Mouse (Mus musculus): Measurements from ENCODE around the gene BC024978.

Gene BC024978

DNA sequence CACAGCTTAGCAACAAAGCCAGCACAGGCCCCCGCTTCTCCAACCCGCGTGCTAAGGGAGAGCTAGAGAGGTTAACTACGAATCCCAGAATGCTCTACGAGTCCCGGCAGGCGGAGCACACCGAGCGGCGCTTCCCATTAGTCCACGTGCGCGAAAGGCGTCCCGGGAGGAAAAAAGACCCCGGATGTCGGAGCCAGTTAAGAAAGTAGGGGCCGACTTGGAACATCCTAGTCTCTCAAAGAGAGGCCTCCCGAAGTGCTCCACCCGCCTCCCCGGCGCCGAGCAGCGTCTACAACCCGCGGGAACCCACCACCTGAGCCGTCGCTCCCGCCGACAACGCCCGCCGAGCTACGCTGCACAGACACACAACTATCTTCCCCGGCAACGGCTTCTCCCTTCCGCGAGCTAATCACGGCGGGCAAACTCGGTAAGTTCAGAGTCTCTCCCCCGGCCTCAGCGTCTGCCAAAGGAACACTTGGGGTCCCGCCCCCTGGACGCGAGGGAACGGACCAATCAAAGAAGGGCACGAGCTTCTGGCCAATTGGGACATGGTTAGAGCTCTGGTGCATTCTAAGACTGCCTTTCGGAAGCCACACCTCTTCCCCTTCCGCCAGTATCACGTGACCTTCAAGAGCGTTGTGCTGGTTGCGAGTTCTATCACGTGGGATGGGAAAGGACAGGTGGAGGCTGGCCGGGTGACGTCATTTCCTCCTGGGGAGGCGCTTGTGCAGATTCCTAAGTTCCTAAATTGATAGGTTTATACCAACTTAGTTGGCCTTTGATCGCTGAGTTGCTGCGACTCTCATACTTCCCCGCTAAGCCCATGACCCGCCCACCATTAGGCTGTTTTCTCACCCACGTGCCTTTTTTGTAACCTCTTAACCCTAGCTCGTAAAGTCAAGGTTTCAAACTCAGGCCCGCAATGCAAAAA lies at the start of gene BC024978, which contains the start of gene Snrpa:
TSS of gene BC024978 (plus strand) at position 101 of the 931 bp plus-strand sequence.
TSS of gene Snrpa (minus strand) at position 591 of the 931 bp plus-strand sequence.
- peak; percentile 96 to 97 for DNase-seq

DNA sequence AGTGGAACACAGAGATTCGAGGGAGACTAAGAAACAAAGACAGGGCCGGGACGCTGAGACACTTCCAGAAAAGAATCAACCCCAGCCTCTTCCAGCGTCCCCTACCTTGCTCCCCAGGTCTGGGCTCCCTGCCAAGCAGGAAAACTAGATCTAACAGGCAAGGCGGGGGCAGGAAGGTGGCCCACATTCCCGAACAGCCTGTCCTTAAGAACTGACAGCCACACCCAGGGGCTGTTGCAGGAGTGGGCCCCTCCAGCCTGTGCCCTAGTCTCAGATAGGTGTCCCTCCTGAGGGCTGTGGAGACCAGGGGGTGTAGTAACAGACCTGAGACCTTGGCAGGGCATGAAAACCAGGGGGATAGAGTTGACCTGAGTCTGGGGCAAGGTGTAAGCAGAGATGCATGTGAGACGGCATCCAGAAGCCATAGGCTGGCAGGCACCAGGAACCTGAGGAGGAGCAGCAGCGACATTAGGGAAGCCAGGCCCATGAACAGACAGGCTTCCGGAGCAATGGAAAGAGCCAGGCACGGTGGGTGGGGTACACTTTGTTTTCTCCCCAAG lies 42.3 kb upstream of the BC024978 start, which contains the start of gene Cyp2t4:
TSS of gene Cyp2t4 (plus strand) at position 510 of the 560 bp plus-strand sequence.
- peak in 1 of 2 experiments; percentile 66 for DNase-seq

DNA sequence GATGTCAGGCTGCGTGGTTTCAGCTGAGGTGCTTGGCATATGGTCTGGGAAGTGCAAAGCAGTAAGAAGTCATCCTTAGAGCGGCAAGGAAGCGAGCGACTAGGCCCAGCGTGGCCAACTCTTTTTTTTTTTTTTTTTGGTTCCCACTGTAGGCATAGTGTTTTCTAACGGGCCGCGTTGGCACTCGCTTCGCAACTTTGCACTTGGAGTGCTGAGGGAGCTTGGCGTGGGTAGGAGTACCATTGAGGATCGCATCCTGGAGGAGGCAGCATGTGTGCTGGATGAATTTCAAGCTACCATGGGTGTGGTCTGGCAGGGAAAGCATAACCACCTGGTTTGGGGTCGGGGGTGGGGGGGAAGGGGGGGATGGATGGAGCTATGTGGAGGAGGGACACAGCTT lies 39.6 kb upstream of the BC024978 start:
- peak in 1 of 2 experiments; percentile 51 for DNase-seq

DNA sequence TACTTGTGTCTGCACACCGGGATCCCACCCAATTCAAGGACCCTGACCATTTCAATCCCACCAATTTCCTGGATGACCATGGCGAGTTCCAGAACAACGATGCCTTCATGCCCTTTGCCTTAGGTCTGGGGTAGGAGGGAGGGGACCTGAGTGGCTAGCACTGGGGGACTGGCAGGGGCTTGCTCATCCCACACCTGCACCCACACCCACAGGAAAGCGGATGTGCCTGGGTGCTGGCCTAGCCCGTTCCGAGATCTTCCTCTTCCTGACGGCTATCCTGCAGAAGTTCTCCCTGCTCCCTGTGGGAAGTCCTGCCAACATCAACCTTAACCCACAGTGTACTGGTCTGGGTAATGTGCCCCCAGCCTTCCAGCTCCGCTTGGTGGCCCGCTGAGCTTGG lies 37.4 kb upstream of the BC024978 start:
- DNase-seq: no peak

DNA sequence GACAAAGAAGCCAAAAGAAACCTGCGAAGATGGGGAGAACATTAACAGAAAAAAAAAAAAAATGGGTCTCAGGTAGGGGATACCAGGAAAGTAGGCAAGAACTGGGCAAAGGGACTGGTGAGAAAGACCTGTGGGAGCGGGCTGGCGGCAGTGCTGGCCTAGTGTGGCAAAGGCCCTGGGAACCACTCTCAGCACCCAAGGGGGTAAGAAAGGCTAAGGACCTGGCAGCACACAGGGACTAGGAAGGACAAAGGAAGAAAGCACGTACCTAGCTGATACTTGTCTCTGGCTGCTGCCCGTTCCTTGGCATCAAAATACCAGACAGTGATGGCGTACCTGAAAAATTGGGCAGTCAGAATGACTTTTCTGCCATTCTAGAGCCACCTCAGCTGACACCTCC lies 36.3 kb upstream of the BC024978 start:
- DNase-seq: no peak

DNA sequence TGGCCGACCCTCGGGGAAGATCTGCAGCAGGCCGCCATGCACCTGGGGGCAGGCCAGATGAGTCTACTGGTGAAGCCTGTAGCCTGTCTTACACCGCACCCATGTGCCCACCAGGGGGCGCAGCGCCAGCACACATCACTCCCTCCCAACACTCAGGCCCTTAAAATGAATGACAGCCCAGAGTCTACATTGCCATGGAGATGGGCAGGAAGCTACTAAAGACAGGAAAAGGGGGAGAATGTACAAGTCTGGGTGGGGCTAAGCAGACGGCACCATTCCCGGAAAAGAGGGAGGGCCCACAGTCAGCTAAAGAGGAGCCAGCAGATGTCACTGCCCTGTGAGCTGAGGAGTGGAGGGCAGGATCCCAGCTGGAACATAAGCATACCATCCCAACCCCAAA lies 35.7 kb upstream of the BC024978 start:
- peak; percentile 89 to 94 for DNase-seq

DNA sequence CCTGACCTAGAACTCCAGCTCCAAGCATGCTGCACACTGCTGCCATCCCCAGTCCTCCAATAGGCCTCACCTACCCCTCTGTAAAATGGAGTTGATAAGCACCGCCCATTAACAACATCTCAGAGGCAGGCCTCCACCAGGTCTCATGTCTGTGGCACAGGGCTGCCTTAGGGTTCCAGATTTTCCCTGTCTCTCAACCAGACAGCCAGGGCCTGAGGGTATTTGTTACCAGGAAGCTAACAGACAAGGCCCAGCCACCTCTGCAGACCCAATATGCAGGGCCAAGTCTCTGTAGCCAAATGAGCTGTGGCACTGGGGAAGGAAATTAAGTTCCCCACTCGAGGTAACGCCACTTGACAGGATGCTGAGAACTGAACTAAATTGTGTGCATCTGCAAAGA lies 34.7 kb upstream of the BC024978 start:
- no peak for DNase-seq

DNA sequence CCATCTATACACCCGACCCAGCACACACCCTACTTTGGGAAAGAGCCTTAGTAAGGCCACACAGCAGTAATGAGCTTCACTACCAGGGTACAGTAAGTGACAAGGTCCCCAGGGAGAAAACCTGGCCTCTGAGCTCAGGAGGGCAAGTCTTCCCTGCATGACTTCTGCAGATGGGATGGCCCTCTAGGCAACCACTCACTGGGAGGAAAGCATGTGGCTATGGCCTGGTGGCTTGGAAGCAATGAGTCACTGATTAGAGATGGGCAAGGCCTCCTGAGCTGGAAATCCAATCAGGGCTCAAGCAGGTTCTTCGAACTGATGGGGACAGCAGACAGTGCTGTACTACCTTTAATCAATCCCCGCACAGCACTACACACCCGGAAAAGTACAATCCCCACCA lies 33.8 kb upstream of the BC024978 start:
- DNase-seq: peak in 1 of 2 experiments; percentile 12

DNA sequence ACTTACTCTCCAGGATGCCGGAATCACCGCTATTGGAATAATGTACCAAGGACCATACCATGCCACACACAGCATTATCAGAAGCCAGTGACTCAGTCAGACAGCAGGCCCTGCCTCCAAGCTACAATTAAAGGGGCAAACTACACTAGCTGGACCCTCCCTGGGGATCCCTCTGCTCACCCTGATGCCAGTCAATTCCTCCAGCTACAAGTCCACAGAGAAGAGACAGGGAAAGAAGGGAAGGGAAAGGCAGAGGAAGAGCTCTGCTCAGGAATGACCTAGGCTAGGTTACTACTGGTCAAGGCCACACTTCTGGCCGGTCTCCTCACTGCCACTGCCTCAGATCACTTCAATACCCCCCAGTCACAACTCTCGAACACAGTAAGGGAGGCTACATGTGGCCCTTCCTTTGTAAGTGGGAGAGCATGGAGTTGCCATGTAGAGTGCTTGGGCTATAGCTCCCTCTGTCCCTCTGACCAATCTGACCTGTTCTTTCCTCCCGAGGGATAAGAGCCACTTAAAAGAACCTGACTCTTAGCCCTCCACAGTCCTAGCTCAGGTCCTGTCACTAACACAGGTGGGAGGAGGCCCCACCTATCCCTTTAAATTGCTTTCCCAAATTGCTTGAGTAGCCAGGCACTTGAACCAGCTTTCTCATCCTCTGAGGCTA lies 32.7 kb upstream of the BC024978 start:
- DNase-seq: peak in 1 of 2 experiments; percentile 9

DNA sequence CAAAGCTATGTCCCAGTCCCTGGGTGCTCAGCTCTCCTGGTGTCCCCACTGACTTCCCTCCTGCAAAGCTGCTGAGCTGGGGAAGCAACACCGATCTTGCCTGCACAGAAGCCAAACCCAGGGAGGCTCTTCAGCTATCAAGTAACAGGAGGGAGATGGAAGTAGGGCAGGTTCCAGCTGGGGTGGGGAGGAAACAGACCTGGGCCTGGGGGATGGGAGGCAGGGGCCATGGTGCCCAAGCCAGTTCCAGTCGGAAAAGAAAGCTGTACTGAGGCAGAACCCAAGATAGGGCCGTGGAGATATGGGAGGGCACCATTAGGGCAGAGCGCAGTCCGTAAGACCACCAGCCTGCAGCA lies 32.2 kb upstream of the BC024978 start:
- peak; percentile 36 to 48 for DNase-seq

DNA sequence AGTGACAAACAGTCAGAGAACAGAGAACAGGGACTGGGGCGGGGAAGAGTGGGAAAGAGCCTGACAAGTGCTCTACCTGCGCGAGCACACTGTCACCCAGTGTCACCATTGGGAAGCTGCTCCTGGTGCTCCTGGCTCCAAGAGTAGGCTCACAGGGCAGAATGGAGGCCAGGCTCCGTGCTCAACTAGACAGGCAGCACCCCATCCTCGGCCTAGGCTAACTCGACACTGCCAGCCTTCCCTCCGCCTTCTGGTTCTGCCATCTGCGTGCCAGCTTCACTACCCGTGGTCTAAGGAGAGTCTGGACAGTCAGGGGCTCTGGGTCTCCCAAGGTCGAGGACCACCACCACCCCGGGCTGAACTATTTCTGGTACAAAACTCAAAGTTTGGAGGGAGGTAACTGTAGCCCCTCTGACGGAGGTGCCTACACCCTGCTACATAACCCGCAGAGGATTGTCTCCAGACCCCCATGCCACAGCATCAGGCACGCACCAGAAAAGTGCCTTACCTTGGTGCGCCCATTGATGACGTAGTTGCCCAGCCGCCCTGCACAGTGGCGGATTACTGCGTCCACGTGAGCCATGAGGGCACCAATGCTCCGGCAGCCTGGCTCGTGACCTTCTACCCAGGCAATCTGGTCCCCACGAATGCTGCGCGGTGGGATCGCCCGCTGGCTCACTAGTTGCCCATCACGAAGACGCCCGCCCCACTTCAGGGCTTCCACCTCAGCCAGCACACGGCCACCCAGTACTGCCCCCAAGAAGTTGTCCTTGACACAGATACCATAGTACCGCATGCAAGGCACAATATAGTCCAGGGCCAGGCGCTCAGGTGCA lies 31.3 kb upstream of the BC024978 start:
- DNase-seq: peak; percentile 56 to 66

DNA sequence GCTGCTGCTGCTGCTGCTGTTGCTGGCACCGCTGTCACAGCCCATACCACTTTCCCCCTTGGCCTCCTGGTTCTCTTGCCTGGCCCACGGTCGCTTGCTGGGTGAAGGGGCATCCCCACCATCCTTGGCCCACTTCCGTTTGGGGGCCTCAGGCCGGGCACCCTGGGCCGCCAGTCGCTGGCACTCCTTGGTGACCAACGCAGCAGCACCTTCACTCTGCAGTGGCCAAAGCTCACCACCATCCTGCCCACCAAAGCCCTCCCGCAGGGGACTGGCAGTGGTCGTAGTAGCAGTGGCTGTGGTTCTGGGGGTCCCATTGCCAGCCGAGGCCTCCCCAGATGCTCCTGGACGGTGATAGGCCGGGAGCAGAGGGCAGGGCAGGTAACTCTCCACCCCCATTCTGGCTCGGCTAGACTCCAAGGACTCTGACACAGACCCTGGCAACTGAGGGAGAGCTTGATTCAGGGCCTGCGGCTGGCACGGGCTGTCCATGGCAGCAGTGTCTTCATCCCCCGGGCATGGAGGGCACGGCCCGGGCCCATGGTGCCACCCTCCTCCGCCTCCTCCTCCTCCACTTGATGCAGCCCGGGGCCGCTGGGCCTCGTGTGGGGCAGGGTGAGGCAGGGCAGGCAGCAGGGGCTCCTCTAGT lies 30.4 kb upstream of the BC024978 start:
- peak; percentile 80 to 83 for DNase-seq

DNA sequence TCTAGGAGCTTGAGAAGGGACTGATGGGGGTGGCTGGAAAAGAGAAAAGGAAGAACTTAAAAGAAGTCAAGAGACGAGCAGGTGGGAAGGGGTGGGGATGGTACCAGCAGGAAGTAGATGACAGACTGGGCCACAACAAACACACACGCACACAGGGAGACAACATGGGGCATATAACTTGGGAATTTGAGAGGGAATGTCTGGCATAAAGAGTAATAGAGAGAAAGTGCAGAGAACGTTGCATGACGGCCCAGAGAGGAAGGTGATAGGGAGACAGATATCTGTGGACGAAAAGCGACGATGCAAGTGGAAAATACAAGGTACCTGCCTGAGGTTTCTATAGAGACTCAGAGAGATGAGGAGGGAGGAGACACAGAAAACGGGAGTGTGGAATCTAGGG lies 29.9 kb upstream of the BC024978 start:
- DNase-seq: no peak

DNA sequence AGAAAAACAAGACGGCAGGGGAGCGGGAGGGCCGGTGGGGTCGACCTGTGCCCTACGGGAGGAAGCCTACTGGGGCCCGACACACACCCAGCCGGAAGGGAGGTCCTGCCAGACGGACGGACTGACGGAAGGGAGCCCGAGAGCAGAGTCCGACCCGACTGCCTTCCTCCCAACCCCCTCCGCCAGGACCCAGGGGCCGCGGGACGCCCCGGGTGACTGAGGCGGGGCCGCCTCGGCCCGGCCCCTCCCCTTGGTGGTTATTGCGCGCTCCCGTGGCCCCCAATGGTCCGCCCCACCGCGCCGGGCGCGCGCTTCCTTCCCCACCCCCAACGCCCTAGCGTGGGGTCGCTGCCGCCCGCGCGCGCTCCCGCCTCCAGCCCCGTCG lies 29.4 kb upstream of the BC024978 start:
- peak; percentile 87 to 89 for DNase-seq

DNA sequence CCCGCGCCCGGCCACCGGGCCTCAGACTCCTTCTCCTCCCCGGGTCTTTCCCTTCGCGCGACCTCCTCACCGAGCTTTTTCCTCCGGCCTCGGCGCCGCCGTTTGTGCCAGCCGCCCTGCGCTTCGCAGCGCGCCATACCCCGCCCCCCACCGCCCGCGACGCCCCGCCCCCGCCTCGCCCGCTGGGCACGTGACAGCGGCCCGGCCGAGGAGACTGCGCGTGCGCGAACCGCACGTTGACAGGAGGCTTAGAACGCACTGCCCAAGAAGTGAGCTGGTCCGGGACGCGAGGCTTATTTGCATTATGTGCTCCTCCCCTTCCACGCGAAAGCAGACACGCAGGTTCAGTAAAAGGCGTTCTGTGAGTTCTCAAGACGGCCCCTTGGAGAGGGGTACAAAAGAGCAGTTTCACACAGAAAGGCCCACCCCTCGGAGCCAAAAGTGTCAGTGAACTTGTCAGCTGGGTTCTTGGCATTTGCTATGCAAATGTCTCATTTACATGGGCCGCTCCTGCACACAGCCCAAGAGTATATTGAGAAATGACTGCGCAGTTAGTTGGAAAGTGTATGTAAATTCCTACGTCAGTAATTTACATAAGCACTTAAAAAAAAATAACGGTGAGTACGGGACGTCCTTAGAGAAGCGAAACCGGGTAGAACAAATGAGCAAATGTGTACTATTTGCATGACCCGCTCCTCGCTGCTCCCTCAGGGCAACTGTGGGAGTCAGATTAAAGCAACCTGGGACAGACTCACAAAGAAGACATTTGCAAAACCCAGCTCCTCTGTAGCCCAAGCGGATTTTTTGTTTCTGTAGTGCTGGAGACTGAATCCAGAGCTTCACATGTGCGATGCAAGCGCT lies 28.7 kb upstream of the BC024978 start, which contains the start of gene Egln2:
TSS of gene Egln2 (minus strand) at position 189 of the 861 bp plus-strand sequence.
- peak; percentile 98 for DNase-seq

DNA sequence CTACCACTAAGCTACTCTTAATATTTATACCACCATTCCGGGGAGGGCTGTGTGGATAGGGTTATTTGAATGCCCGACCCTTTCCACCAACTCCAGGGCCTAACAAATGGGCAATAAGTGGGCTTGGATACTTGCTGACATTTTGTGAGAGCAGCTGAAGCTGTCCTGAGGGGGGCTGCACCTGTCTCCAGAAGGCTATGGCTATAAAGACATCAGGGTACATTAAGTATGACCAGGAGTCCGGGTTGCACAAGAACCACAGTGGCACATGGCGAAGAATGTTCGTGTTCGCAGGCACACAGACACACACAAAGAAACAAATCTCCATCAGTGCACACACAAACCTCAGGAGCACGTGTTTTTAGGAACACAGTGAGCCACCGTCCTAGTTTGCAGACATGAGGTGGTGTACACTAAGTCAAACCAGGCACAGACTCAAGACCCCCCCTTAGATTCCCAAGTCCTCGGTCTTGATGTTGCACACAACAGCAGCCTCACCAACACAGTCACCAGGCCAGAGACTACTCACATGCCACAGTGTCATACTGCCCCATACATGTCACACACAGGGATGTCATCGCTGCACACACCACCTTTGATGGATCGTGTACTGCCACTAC lies 28.0 kb upstream of the BC024978 start:
- DNase-seq: no peak

DNA sequence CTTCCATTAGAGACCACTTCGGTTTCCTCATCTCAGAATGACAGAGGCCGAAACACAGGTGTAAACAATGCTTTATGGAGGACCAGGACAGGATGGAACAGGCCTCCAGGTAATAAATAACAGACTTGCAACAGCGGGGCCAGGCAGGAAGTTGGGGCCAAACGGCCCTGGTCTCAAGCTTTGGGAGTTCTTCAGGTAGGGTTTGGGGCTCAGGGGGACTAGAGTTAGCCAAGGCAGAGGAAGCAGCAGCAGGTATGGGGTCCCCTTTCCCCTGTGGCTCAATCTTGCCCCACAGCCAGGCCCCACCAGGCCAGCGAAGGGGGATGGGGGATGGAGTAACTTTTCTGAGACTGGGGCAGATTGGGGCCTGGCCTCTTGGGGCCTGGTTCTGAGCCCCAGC lies 27.2 kb upstream of the BC024978 start:
- DNase-seq: no peak

DNA sequence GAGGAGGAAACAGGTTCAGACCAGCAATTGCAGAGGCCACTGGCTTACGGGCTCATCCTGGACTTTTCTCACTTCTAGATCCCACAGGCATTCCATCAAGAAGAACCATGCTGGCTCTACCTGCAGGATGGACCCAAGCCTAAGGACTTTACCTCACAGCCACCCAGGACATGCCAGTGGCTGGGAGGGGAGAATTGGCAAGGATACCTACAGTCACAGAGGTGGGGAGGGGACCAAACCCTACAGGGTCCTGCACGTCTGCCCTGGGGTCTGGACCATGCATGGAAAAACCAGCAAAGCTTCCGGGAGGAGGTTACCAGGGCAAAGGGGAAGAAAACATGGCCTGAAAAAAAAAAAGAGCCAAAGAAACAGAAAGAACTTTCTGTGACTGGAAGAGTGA lies 24.6 kb upstream of the BC024978 start:
- DNase-seq: no peak

DNA sequence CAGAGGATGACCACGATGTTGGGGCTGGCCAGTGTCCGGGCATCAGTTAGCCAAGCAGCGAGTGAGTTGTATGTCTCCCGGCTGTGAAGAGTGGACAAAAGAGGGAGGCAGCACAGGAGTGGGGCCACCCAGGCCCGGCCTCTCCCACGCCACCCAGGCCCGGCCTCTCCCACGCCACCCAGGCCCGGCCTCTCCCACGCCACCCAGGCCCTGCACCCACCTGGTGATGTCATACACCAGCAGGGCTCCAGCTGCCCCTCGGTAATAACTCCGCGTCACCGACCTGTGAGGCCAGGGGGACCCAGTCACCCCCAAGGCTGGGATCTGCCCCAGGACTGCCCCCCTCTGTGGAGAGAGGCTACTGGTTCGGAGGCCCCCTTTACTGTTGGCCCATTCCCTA lies 21.1 kb upstream of the BC024978 start:
- no peak for DNase-seq

DNA sequence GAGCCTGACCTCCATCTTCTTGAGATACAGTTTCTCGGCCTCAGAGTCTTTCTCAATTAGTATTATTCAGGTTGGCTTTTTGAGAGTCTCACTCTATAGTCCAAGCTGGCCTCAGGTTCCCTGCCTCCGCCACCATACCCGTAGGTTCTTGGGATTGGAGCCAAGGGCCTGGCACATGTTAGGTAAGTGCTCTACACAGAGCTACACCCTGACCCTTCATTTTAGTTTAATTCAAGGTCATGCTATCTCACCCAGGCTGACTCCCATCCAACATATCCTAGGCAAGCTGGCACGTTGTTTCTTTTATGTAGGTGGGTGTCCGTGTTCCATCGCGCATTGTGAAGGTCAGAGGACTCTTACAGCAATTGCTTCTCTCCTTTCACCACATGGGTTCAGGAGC lies 20.7 kb upstream of the BC024978 start:
- no peak for DNase-seq

DNA sequence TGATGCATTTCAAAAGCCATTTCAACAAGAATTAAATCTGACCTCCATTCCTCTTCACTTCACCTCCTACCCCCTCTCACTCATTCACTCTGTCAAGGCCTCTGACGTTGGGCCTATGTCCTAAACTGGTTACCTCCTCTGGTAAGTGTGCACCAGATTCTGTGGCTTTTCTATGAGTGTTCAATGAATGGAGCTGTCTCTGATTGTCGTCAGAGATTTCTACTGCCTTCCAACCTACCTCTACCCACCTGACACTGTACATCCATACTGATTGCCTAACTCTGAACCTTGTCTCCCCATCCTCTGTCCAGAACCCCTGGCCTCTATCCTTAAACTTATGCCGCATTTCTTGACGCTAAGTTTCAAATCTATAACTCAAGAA lies 17.6 kb upstream of the BC024978 start:
- DNase-seq: no peak

All from cerebellum, postnatal 14 days (tissue).